Mouse (Mus musculus) stomach, postnatal 0 days (tissue): ENCODE measurements around the gene Slc15a4.

Experiments
- CTCF ChIP-seq: IDR thresholded peaks from 2 replicates; pipeline ENCODE4 v1.5.1; 2016; ENCODE audit warnings: antibody characterized with exemption, low read depth, mild to moderate bottlenecking, moderate library complexity
- EP300 ChIP-seq: optimal IDR thresholded peaks from 2 replicates; pipeline ENCODE3; 2016; ENCODE audit warnings: antibody characterized with exemption

DNA sequence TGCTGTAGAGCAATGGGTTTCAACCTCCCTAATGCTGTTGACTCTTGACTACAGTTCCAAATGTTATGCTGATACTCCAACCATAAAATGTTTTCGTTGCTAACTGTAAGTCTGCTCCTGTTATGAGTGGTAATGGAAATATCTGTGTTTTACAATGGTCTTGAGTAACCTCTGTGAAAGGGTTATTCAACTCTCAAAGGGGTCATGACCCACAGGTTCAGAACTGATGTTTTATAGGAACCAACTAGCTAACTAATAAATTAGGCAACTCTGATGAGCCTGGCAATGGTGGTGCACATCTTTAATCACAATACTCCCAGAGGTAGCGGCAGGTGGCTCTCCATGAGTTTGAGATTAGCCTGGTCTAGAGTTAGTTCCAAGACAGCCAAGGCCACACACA is 5.5 kb upstream of the Slc15a4 start:
- TF ChIP-seq CTCF: no peak
- TF ChIP-seq EP300: no peak
